Mouse (Mus musculus): ENCODE results near the gene Dyrk1b. TPM values are rescaled to one million over a fixed set of nuclear protein-coding genes. Genes with fewer than 3 reads are reported as not detected.

The Dyrk1b gene
- polyA plus RNA-seq, 1 experiment, result 10.8 TPM

DNA sequence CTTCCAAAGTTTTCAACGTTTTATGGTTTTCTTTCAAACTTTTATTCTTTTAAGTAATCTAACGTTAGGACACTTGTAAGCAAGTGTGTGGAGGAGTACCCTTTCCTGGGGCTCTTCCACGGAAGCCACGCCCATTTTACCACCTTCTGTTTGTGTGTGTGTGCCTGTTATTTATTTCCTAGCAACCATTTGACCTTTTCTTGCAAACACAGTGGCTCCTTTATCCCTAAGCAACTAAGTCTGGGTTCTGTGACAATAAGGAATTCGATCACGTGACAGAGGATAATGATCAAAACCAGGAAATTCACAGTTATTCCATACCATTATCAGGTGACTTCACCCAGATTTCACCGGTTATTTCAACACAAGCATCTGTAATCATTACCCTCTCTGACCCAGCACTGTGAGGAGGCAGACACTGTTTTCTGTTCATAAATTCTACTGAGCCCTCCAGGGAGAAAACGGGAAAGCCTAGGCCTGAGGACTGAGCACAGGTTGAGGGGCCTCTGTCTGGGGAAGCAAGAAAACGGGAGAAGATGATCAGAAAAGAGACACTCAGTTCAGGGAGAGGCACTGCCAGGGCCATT, 18.0 kb upstream of the Dyrk1b start:
- Histone ChIP-seq H3K4me3 (replicated peaks; ENCODE audit: control insufficient read depth, low read depth, low read length) (no peak overlapping the region), H3K27ac (ENCODE audit: control insufficient read depth, insufficient read depth, low read depth, low read length, poor library complexity) (no peak overlapping the region), H3K4me1 (ENCODE audit: control insufficient read depth, insufficient read depth, low read length) (no peaks in the 10 kb centered on the region)
- WGBS, result 53% methylated on average over 9 of the region's 9 CpGs
- TF ChIP-seq POLR2A (IDR thresholded peaks at IDR 0.05; ENCODE audit: borderline replicate concordance, control insufficient read depth, low read depth, low read length) (no peak), CTCF (IDR thresholded peaks at IDR 0.05; ENCODE audit: control insufficient read depth, insufficient read depth, low read length) (no peak)

GRCm38 (mm10) chr7:28165406-28165805, 13.9 kb upstream of the Dyrk1b start:
- WGBS, result 73% methylated on average over 6 of the region's 6 CpGs

DNA sequence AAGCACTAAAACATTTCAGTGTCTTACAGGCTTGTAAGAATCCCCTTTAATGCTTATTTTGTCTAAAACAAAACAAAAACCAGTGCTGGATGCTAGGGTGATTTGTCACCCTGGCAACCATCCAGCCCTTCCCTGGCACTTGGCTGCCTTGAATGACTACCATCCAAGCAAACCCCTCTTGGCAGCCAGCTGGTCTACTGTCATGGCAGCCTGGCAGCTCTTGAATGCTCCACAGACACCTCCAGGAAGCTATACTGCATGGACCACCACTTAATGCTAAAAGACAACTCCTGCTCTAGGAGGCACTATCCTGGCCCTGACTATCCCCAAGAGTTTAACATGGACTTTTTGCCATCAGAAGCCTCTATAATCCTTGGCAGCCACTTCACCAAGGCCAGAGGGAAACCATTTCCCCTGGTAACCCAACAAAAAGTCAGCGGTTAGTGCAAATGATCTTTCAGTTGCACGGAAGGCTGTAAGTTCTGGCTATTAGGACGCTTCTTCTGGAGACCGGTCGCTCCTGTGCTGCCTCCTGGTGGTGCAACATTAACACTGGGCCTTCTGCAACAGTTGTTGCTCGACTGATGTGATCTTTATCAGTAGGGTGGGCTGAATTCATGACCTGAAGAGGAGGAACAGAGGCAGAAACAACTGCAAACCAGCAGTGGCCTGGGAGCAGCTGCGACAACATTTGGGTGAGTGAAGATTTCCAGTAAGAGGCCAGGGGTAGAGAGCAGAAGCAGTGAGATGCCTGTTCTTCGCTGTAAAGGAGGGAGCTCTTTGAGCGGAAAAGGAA, 10.8 kb upstream of the Dyrk1b start:
- H3K4me1 ChIP-seq (ENCODE audit: control insufficient read depth, insufficient read depth, low read length), result no peaks in the 10 kb centered on the region
- H3K27ac ChIP-seq (ENCODE audit: control insufficient read depth, insufficient read depth, low read depth, low read length, poor library complexity), result peak overlapping the region; percentile 82
- peak overlapping the region; percentile 88 for H3K4me3 ChIP-seq (replicated peaks; ENCODE audit: control insufficient read depth, low read depth, low read length)
- WGBS, result 2% methylated on average over 9 of the region's 9 CpGs
- TF ChIP-seq POLR2A (IDR thresholded peaks at IDR 0.05; ENCODE audit: borderline replicate concordance, control insufficient read depth, low read depth, low read length) (no peak), CTCF (IDR thresholded peaks at IDR 0.05; ENCODE audit: control insufficient read depth, insufficient read depth, low read length) (peak; percentile 85)

More at GRCm38 (mm10) chr7:28165406-28165805, 13.9 kb upstream of the Dyrk1b start:
- TF ChIP-seq POLR2A (IDR thresholded peaks at IDR 0.05; ENCODE audit: borderline replicate concordance, control insufficient read depth, low read depth, low read length), result no peak
- peak; percentile 18; the same call in 1 of the 2 replicates for TF ChIP-seq CTCF (IDR thresholded peaks at IDR 0.05; ENCODE audit: control insufficient read depth, insufficient read depth, low read length)
- H3K4me3 ChIP-seq (replicated peaks; ENCODE audit: control insufficient read depth, low read depth, low read length), result no peak overlapping the region
- no peaks in the 10 kb centered on the region for H3K4me1 ChIP-seq (ENCODE audit: control insufficient read depth, insufficient read depth, low read length)
- H3K27ac ChIP-seq (ENCODE audit: control insufficient read depth, insufficient read depth, low read depth, low read length, poor library complexity), result no peak overlapping the region

DNA sequence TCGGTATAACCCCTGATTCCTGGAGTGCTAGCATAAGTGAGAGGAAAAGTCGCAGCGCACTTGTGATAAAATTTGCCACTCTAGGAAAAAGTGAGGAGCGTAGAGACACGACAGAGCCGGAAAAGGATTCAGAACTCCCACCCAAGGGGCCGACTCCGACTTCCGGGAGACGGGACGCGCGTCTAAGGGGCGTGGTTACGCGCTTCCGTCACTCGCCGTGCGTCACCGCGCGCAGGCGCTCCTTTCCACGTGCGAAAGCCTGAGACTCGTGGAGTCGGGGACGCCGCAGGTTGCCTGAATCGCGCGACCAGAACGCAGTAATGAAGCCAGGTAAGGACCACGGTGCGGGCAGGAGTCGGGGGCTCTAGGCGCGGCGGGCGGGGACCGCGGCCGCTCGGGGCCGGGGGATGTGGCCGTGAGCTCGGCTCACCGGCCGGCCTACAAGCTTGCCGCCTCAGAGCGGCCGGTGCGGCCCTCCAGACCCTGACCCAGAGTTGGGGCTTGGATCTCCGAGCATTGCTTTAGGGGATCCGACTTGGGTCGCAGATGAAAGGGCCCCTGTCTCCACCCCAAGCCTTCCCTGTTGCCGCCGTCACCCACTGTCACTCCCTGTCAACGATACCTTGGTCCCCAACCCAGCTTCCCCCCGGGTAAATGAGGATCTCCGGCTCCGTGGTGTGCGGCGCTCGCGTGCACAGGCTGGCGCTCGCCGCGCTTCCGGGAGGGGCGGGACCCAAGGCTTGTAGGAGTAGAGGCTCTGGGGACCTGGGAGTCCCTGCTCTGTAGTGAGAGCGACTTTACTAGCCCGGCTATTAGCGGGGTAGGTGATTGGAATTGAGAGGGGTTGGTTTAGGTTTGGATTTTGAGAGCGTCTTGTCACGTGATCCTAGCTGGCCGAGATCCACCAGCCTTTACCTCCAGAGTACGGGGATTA, 9.5 kb upstream of the Dyrk1b start, which contains the start of gene Fbl:
Gene Fbl, plus strand, starts transcription at position 222 of the 934 bp plus-strand sequence.
- under 1% methylated on average over 80 of the region's 80 CpGs for WGBS
- peak; percentile 82; the same call in 1 of the 2 replicates for TF ChIP-seq POLR2A (IDR thresholded peaks at IDR 0.05; ENCODE audit: borderline replicate concordance, control insufficient read depth, low read depth, low read length)
- TF ChIP-seq CTCF (IDR thresholded peaks at IDR 0.05; ENCODE audit: control insufficient read depth, insufficient read depth, low read length), result no peak
- no peaks in the 10 kb centered on the region for H3K4me1 ChIP-seq (ENCODE audit: control insufficient read depth, insufficient read depth, low read length)
- peak within 1 kb of the TSS; percentile 88 for H3K4me3 ChIP-seq (replicated peaks; ENCODE audit: control insufficient read depth, low read depth, low read length)
- peak within 1 kb of the TSS; percentile 82 for H3K27ac ChIP-seq (ENCODE audit: control insufficient read depth, insufficient read depth, low read depth, low read length, poor library complexity)

DNA sequence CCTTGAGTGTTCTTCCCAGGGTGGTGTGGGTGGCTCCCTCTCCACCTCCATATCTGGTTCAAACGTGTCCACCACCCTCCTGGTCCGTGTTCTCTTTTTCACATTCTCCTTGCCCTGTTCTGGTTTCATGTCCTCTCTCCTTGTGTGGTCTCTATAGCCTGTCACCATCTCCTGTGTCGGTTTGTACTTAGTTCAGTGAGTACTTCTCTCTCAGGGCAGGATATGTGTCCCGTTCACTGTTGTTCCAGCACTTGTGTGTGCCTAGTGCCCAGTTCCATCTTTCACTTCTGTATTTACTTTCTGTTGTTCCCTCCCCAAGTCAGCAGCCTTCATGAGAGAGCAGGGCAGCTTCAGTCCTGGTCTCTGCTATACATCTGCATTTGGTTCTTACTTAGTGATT, 3.9 kb upstream of the Dyrk1b start:
- WGBS, result 68% methylated on average over 4 of the region's 4 CpGs
- H3K4me3 ChIP-seq (replicated peaks; ENCODE audit: control insufficient read depth, low read depth, low read length), result no peak overlapping the region
- H3K4me1 ChIP-seq (ENCODE audit: control insufficient read depth, insufficient read depth, low read length), result no peaks in the 10 kb centered on the region
- H3K27ac ChIP-seq (ENCODE audit: control insufficient read depth, insufficient read depth, low read depth, low read length, poor library complexity), result peak overlapping the region; percentile 72
- no peak for TF ChIP-seq POLR2A (IDR thresholded peaks at IDR 0.05; ENCODE audit: borderline replicate concordance, control insufficient read depth, low read depth, low read length)
- no peak for TF ChIP-seq CTCF (IDR thresholded peaks at IDR 0.05; ENCODE audit: control insufficient read depth, insufficient read depth, low read length)

DNA sequence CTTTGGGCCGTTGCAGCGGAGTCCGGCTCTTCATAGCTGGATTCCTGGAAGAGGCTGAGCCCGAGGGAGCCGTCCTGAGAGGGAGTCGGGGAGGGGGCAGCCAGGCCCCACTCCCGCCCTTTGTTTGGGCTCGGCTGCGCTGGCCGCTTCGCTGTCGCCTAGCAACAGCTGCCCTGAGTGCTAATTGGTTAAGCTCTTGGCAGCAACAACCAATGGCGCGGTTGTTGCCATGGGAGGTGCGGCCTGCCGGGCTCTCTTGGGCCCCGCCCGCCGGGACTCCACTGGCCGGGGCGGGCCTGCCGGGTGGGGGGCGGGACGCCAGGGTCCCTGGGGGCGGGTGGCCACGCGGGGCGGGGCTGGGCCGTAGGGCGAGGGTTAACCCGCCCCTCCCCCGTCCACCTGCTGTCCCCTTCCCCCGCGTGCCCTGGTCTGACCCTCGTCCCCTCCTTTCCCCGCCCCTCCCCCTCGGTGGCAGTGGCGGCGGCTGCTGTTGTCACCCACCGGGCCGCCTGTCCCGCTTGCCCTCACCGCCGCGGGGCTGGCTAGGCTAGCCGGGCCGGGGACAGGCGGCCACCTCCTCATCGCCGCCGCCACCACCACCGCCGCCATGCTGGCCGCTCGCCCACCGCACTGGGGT, 590 bp downstream of the Dyrk1b start:
- Histone ChIP-seq H3K4me3 (replicated peaks; ENCODE audit: control insufficient read depth, low read depth, low read length) (peak overlapping the region; percentile 86), H3K4me1 (ENCODE audit: control insufficient read depth, insufficient read depth, low read length) (no peaks in the 10 kb centered on the region; the same call in 1 of the 2 replicates), H3K27ac (ENCODE audit: control insufficient read depth, insufficient read depth, low read depth, low read length, poor library complexity) (peak overlapping the region; percentile 59; the same call in 1 of the 2 replicates)
- 1% methylated on average over 44 of the region's 56 CpGs for WGBS
- TF ChIP-seq CTCF (IDR thresholded peaks at IDR 0.05; ENCODE audit: control insufficient read depth, insufficient read depth, low read length) (no peak), POLR2A (IDR thresholded peaks at IDR 0.05; ENCODE audit: borderline replicate concordance, control insufficient read depth, low read depth, low read length) (0 out of 2 replicates have a peak, but pooled peaks have one; percentile 27)

- Histone ChIP-seq H3K27ac (ENCODE audit: control insufficient read depth, insufficient read depth, low read depth, low read length, poor library complexity) (peak overlapping the region; percentile 14; the same call in 1 of the 2 replicates), H3K4me1 (ENCODE audit: control insufficient read depth, insufficient read depth, low read length) (no peaks in the 10 kb centered on the region; the same call in 1 of the 2 replicates), H3K4me3 (replicated peaks; ENCODE audit: control insufficient read depth, low read depth, low read length) (no peak overlapping the region)
- TF ChIP-seq POLR2A (IDR thresholded peaks at IDR 0.05; ENCODE audit: borderline replicate concordance, control insufficient read depth, low read depth, low read length), result no peak
- TF ChIP-seq CTCF (IDR thresholded peaks at IDR 0.05; ENCODE audit: control insufficient read depth, insufficient read depth, low read length), result no peak
- WGBS, result 65% methylated on average over 5 of the region's 5 CpGs
These were observed 1.6 kb downstream of the Dyrk1b start for GRCm38 (mm10) chr7:28180890-28181289.
